Mouse (Mus musculus) liver, postnatal 0 days (tissue): Measurements from ENCODE around the gene Slco3a1. TPM values are rescaled to one million over a fixed set of nuclear protein-coding genes. Genes with fewer than 3 reads are reported as not detected.

ENCODE experiments used
- ATAC-seq: fragments of 200-750 bp; cut with Nextera tagmentation; 2 replicates; pipeline ENCODE4 v1.8.0; 2017; ENCODE audit warnings: mild to moderate bottlenecking, moderate library complexity
- DNase-seq: peaks from one replicate; pipeline ENCODE4 v3.0.0-alpha.2; 2016
- H3K27ac ChIP-seq: fragments of 300-500 bp; sonication (generic); 2 replicates; pipeline ENCODE4 v1.5.1; 2014; ENCODE audit warnings: antibody characterized with exemption, moderate library complexity, mild to moderate bottlenecking, low read depth
- H3K27me3 ChIP-seq: fragments of 300-500 bp; sonication (generic); 2 replicates; pipeline ENCODE4 v1.6.1; 2014; ENCODE audit warnings: low read length, control low read depth, mixed read lengths; ENCODE audit not compliant: insufficient read depth
- H3K36me3 ChIP-seq: fragments of 300-500 bp; sonication (generic); replicated peaks from 2 replicates; pipeline ENCODE4 v1.6.1; 2014; ENCODE audit warnings: mild to moderate bottlenecking, control low read depth, low read length, moderate library complexity, mixed read lengths; ENCODE audit not compliant: insufficient read depth
- H3K4me1 ChIP-seq: fragments of 300-500 bp; sonication (generic); 2 replicates; pipeline ENCODE4 v1.6.1; 2014; ENCODE audit warnings: antibody characterized with exemption, mild to moderate bottlenecking, control low read depth; ENCODE audit not compliant: insufficient read depth
- H3K4me2 ChIP-seq: fragments of 300-500 bp; sonication (generic); 2 replicates; pipeline ENCODE4 v1.6.1; 2014; ENCODE audit warnings: low read depth, mild to moderate bottlenecking, low read length, moderate library complexity, mixed read lengths
- H3K4me3 ChIP-seq: fragments of 300-500 bp; sonication (generic); 2 replicates; pipeline ENCODE4 v1.5.1; 2014; ENCODE audit warnings: low read depth, low read length
- H3K9ac ChIP-seq: fragments of 300-500 bp; sonication (generic); replicated peaks from 2 replicates; pipeline ENCODE4 v1.6.1; 2014; ENCODE audit warnings: mild to moderate bottlenecking, moderate library complexity
- H3K9me3 ChIP-seq: fragments of 300-500 bp; sonication (generic); 2 replicates; pipeline ENCODE4 v1.6.1; 2016; ENCODE audit warnings: mild to moderate bottlenecking, control low read depth, low read length, mixed read lengths
- CTCF ChIP-seq: sonication (generic); IDR thresholded peaks from 2 replicates; pipeline ENCODE4 v1.5.1; 2016; ENCODE audit warnings: antibody characterized with exemption, low read depth
- EP300 ChIP-seq: IDR thresholded peaks from 2 replicates; pipeline ENCODE4 v1.6.1; 2016; ENCODE audit warnings: antibody characterized with exemption, low read depth, mild to moderate bottlenecking
- WGBS: fragments of 180-500 bp; shearing (Covaris S2); extraction: QIAGEN DNeasy Blood & Tissue Kit; methylation state at CpG from one replicate; pipeline ENCODE4 v1.1.7; 2014; ENCODE audit not compliant: insufficient replicate concordance; 5-methylcytosine and 5-hydroxymethylcytosine counted together
- polyA plus RNA-seq: library from polyadenylated mRNA; unstranded; fragments of >200 nt; fragmentation: Nextera tagmentation; extraction: Ambion mirVana; gene quantifications from 2 replicates; pipeline ENCODE4 v1.2.1, GENCODE M21; 2015

Slco3a1 gene
- polyA plus RNA-seq, 1 experiment from 2014 or later: 1.2 TPM

GRCm38 (mm10) chr7:74373056-74373455 is 181.5 kb downstream of the Slco3a1 start:
- H3K36me3 ChIP-seq: no peaks in the 10 kb centered on the region
- H3K27ac ChIP-seq: no peak overlapping the region
- H3K4me2 ChIP-seq: no peak overlapping the region
- no peak for DNase-seq
- TF ChIP-seq CTCF: no peak
- no peak for TF ChIP-seq EP300
- H3K27me3 ChIP-seq: no peaks in the 10 kb centered on the region
- no peaks in the 10 kb centered on the region for H3K4me1 ChIP-seq
- no peak overlapping the region for H3K4me3 ChIP-seq
- ATAC-seq: no peak
- H3K9me3 ChIP-seq: no peaks in the 10 kb centered on the region
- WGBS: 67% methylated on average over 6 of the region's 6 CpGs
- no peak overlapping the region for H3K9ac ChIP-seq

GRCm38 (mm10) chr7:74372141-74372582 is 182.4 kb downstream of the Slco3a1 start:
- H3K4me3 ChIP-seq: no peak overlapping the region
- H3K4me1 ChIP-seq: no peaks in the 10 kb centered on the region
- H3K4me2 ChIP-seq: no peak overlapping the region
- H3K27me3 ChIP-seq: no peaks in the 10 kb centered on the region
- no peak for DNase-seq
- TF ChIP-seq CTCF (no peak), EP300 (no peak)
- 39% methylated on average over 6 of the region's 6 CpGs for WGBS
- H3K36me3 ChIP-seq: no peaks in the 10 kb centered on the region
- ATAC-seq: no peak
- H3K9ac ChIP-seq: no peak overlapping the region
- no peaks in the 10 kb centered on the region for H3K9me3 ChIP-seq
- no peak overlapping the region for H3K27ac ChIP-seq

GRCm38 (mm10) chr7:74371656-74372055 is 182.9 kb downstream of the Slco3a1 start:
- H3K27me3 ChIP-seq: no peaks in the 10 kb centered on the region
- 31% methylated on average over 2 of the region's 2 CpGs for WGBS
- H3K36me3 ChIP-seq: no peaks in the 10 kb centered on the region
- no peaks in the 10 kb centered on the region for H3K9me3 ChIP-seq
- DNase-seq: no peak
- H3K27ac ChIP-seq: no peak overlapping the region
- ATAC-seq: no peak
- TF ChIP-seq EP300: no peak
- no peak overlapping the region for H3K9ac ChIP-seq
- no peak overlapping the region for H3K4me3 ChIP-seq
- H3K4me2 ChIP-seq: no peak overlapping the region
- H3K4me1 ChIP-seq: no peaks in the 10 kb centered on the region

- no peak for DNase-seq
- no peak overlapping the region for H3K4me2 ChIP-seq
Observed at GRCm38 (mm10) chr7:74371208-74371607, 183.4 kb downstream of the Slco3a1 start.

GRCm38 (mm10) chr7:74369657-74370056 is 184.9 kb downstream of the Slco3a1 start:
- Histone ChIP-seq H3K4me2 (no peak overlapping the region), H3K4me3 (no peak overlapping the region), H3K36me3 (no peaks in the 10 kb centered on the region), H3K9ac (no peak overlapping the region), H3K27me3 (no peaks in the 10 kb centered on the region), H3K4me1 (no peaks in the 10 kb centered on the region), H3K27ac (no peak overlapping the region), H3K9me3 (no peaks in the 10 kb centered on the region)
- no peak for ATAC-seq
- peak; percentile 31 for DNase-seq
- TF ChIP-seq EP300 (no peak), CTCF (peak; percentile 49)
- WGBS: 66% methylated on average over 4 of the region's 4 CpGs

More at GRCm38 (mm10) chr7:74371208-74371607, 183.4 kb downstream of the Slco3a1 start:
- no peaks in the 10 kb centered on the region for H3K27me3 ChIP-seq
- no peaks in the 10 kb centered on the region for H3K9me3 ChIP-seq
- WGBS: 25% methylated on average over 2 of the region's 2 CpGs
- H3K4me1 ChIP-seq: no peaks in the 10 kb centered on the region
- H3K27ac ChIP-seq: no peak overlapping the region
- H3K4me3 ChIP-seq: no peak overlapping the region
- no peak for ATAC-seq
- H3K36me3 ChIP-seq: no peaks in the 10 kb centered on the region
- no peak for TF ChIP-seq EP300
- peak; percentile 60 for TF ChIP-seq CTCF
- H3K9ac ChIP-seq: no peak overlapping the region

GRCm38 (mm10) chr7:74368256-74368980 is 186.2 kb downstream of the Slco3a1 start:
- no peak overlapping the region for H3K4me3 ChIP-seq
- no peaks in the 10 kb centered on the region for H3K4me1 ChIP-seq
- 68% methylated on average over 11 of the region's 11 CpGs for WGBS
- DNase-seq: no peak
- H3K36me3 ChIP-seq: no peaks in the 10 kb centered on the region
- H3K27ac ChIP-seq: no peak overlapping the region
- peak; percentile 20; the same call in 1 of the 2 replicates for TF ChIP-seq CTCF
- no peak for TF ChIP-seq EP300
- H3K27me3 ChIP-seq: no peaks in the 10 kb centered on the region
- ATAC-seq: no peak
- no peak overlapping the region for H3K4me2 ChIP-seq
- H3K9ac ChIP-seq: no peak overlapping the region
- no peaks in the 10 kb centered on the region for H3K9me3 ChIP-seq
